Comparison of ENCODE assay signal across 29 mouse cellular contexts in genomic region chr6:140692160-140692559, GRCm38 (mm10). TPM values are rescaled to one million over a fixed set of nuclear protein-coding genes. Genes with fewer than 3 reads are reported as not detected.
DNase-seq lines count a peak whose midpoint lies in the region; ATAC-seq and TF ChIP-seq lines count a peak whose summit lies in the region.
"Had no signal": no experiment of that assay in that cellular context is flagged by ENCODE, and none has a peak within 500 bp of the region (broad histone marks: within the 10 kb centered on the region; RNA-seq: fewer than 3 reads in every experiment).

No protein-coding gene starts in this region.

- no peaks in the 10 kb centered on the region for H3K27me3 ChIP-seq in lung, embryonic 15.5 days
- no peaks in the 10 kb centered on the region for H3K27me3 ChIP-seq in lung, postnatal 0 days (replicated peaks; ENCODE audit: insufficient read depth, low read length)
- H3K27me3 ChIP-seq: embryonic facial prominence, embryonic 13.5 days; embryonic facial prominence, embryonic 15.5 days; forebrain, embryonic 12.5 days; Patski had no signal

- WGBS in lung, embryonic 15.5 days: 70% methylated on average over 6 of the region's 6 CpGs
- WGBS in lung, postnatal 0 days: 67% methylated on average over 6 of the region's 6 CpGs

- no peak overlapping the region for H3K9ac ChIP-seq in lung, embryonic 15.5 days
- H3K9ac ChIP-seq in lung, postnatal 0 days (replicated peaks; ENCODE audit: low read depth): no peak overlapping the region
- H3K9ac ChIP-seq: embryonic facial prominence, embryonic 13.5 days; embryonic facial prominence, embryonic 15.5 days; forebrain, embryonic 12.5 days had no signal

- H3K27ac ChIP-seq in lung, embryonic 15.5 days: no peak overlapping the region
- H3K27ac ChIP-seq in lung, postnatal 0 days (ENCODE audit: low read length): no peak overlapping the region
- H3K27ac ChIP-seq: forebrain, embryonic 10.5 days; forebrain, embryonic 12.5 days had no signal

- peaks cover 23% of the 10 kb centered on the region for H3K4me1 ChIP-seq in lung, embryonic 15.5 days
- no peaks in the 10 kb centered on the region for H3K4me1 ChIP-seq in lung, postnatal 0 days (ENCODE audit: insufficient read depth, low read depth, low read length)
- H3K4me1 ChIP-seq: forebrain, embryonic 10.5 days; forebrain, embryonic 12.5 days had no signal

- ATAC-seq in lung, embryonic 15.5 days (ENCODE audit: borderline replicate concordance, extremely low read depth, low FRiP score, low TSS enrichment): 0 out of 2 replicates have a peak, but pooled peaks have one; percentile 38
- peak; percentile 82 for ATAC-seq in lung, postnatal 0 days
- ATAC-seq: activated CD4-positive, CD25-positive, alpha-beta regulatory T cell, adult 4 months; forebrain, embryonic 14.5 days; forebrain, embryonic 16.5 days; Patski had no signal

- TF ChIP-seq CTCF in lung, postnatal 0 days (IDR thresholded peaks at IDR 0.05): no peak

- H3K4me2 ChIP-seq in lung, embryonic 15.5 days: no peak overlapping the region
- no peak overlapping the region for H3K4me2 ChIP-seq in lung, postnatal 0 days (replicated peaks; ENCODE audit: low read depth, low read length)
- H3K4me2 ChIP-seq: embryonic facial prominence, embryonic 13.5 days; embryonic facial prominence, embryonic 15.5 days; forebrain, embryonic 12.5 days had no signal

- H3K36me3 ChIP-seq in lung, embryonic 15.5 days: no peaks in the 10 kb centered on the region
- no peaks in the 10 kb centered on the region for H3K36me3 ChIP-seq in lung, postnatal 0 days (ENCODE audit: insufficient read depth, low read length)
- H3K36me3 ChIP-seq: embryonic facial prominence, embryonic 13.5 days; embryonic facial prominence, embryonic 15.5 days; forebrain, embryonic 10.5 days; forebrain, embryonic 12.5 days had no signal

- H3K4me3 ChIP-seq in lung, embryonic 15.5 days: no peak overlapping the region
- H3K4me3 ChIP-seq in lung, postnatal 0 days (ENCODE audit: low read depth, low read length): no peak overlapping the region
- H3K4me3 ChIP-seq: embryonic facial prominence, embryonic 13.5 days; embryonic facial prominence, embryonic 15.5 days; erythroblast, embryonic 14.5 days; forebrain, embryonic 10.5 days; forebrain, embryonic 12.5 days had no signal

- TF ChIP-seq EP300 in lung, postnatal 0 days (IDR thresholded peaks at IDR 0.05): no peak

- H3K9me3 ChIP-seq in lung, embryonic 15.5 days: no peaks in the 10 kb centered on the region
- no peaks in the 10 kb centered on the region for H3K9me3 ChIP-seq in lung, postnatal 0 days (ENCODE audit: low read length)
- H3K9me3 ChIP-seq: embryonic facial prominence, embryonic 13.5 days; embryonic facial prominence, embryonic 15.5 days; forebrain, embryonic 10.5 days; forebrain, embryonic 12.5 days had no signal

- DNase-seq in lung, postnatal 25 days (ENCODE audit: low spot score): no peak
- peak; percentile 64 for DNase-seq in lung, postnatal 0 days (ENCODE audit: low spot score)
- no peak for DNase-seq in lung, postnatal 36 days
- DNase-seq in NIH3T3 (ENCODE audit: low read depth): peak; percentile 55
- DNase-seq in adipocyte (ENCODE audit: low spot score): peak; percentile 12
- no peak for DNase-seq in embryo, embryonic 9.5 days (ENCODE audit: extremely low spot score)
- no peak for DNase-seq in cerebellum, postnatal 14 days
- DNase-seq: adrenal gland, adult 2 months; adrenal gland, postnatal 10 days; adrenal gland, postnatal 25 days; cerebellum, adult 11 months; cerebellum, adult 18-20 months; cerebellum, adult 8-10 months; cerebellum, adult 9-11 months; cerebellum, postnatal 25 days had no signal

RNA-seq across cellular contexts. Expression of gene Gm11077, which starts 36.9 kb away (rescaled TPM):
- not detected in 2 replicates for polyA plus RNA-seq in lung, embryonic 15.5 days (2015; fragmentation: Nextera tagmentation; extraction: Ambion mirVana)
- not detected in 2 replicates for polyA plus RNA-seq in lung, postnatal 0 days (2015; fragmentation: Nextera tagmentation; extraction: Ambion mirVana)
- polyA plus RNA-seq: activated CD4-positive, CD25-positive, alpha-beta regulatory T cell, adult 4 months; adrenal gland, adult 2 months; brain, embryonic 14.5 days; C2C12; cortical plate, adult 2 months; embryonic facial prominence, embryonic 11.5 days; embryonic facial prominence, embryonic 13.5 days; embryonic facial prominence, embryonic 15.5 days; erythroblast, embryonic 14.5 days; forebrain, embryonic 10.5 days; forebrain, embryonic 12.5 days; forebrain, embryonic 14.5 days; forebrain, embryonic 16.5 days; Patski had no signal

Comparison
In these comparisons a context has a peak if more than half of its experiments do, and no peak if none do; other contexts are left out.
1. DNase-seq: peak in lung, postnatal 0 days (single experiment), NIH3T3 (single experiment) and adipocyte (single experiment); none in lung, postnatal 25 days (single experiment), lung, postnatal 36 days (single experiment), embryo, embryonic 9.5 days (single experiment) and cerebellum, postnatal 14 days (0 of 2).